Mouse (Mus musculus) intestine, postnatal 0 days (tissue): ENCODE measurements around the gene Hspb1. TPM values are rescaled to one million over a fixed set of nuclear protein-coding genes. Genes with fewer than 3 reads are reported as not detected.

Source experiments
- ATAC-seq: fragments of 200-750 bp; cut with Nextera tagmentation; 2 replicates; pipeline ENCODE4 v1.8.0; 2017; ENCODE audit warnings: mild to moderate bottlenecking, moderate TSS enrichment, moderate library complexity
- H3K27ac ChIP-seq: fragments of 300-500 bp; sonication (generic); 2 replicates; pipeline ENCODE4 v1.5.1; 2014; ENCODE audit warnings: mild to moderate bottlenecking, low read depth, low read length, moderate library complexity
- H3K27me3 ChIP-seq: fragments of 300-500 bp; sonication (generic); replicated peaks from 2 replicates; pipeline ENCODE4 v1.6.1; 2014; ENCODE audit warnings: low read length, mixed read lengths; ENCODE audit not compliant: control insufficient read depth, insufficient read depth
- H3K36me3 ChIP-seq: fragments of 300-500 bp; sonication (generic); 2 replicates; pipeline ENCODE4 v1.6.1; 2014; ENCODE audit warnings: mild to moderate bottlenecking, moderate library complexity; ENCODE audit not compliant: control insufficient read depth, insufficient read depth
- H3K4me1 ChIP-seq: fragments of 300-500 bp; sonication (generic); replicated peaks from 2 replicates; pipeline ENCODE4 v1.6.1; 2014; ENCODE audit warnings: antibody characterized with exemption, low read length, mixed read lengths; ENCODE audit not compliant: control insufficient read depth, insufficient read depth
- H3K4me2 ChIP-seq: fragments of 300-500 bp; sonication (generic); replicated peaks from 2 replicates; pipeline ENCODE4 v1.6.1; 2014; ENCODE audit warnings: low read depth, mild to moderate bottlenecking, moderate library complexity
- H3K4me3 ChIP-seq: fragments of 300-500 bp; sonication (generic); 2 replicates; pipeline ENCODE4 v1.5.1; 2014; ENCODE audit warnings: low read depth, low read length
- H3K9ac ChIP-seq: fragments of 300-500 bp; sonication (generic); 2 replicates; pipeline ENCODE4 v1.6.1; 2014; ENCODE audit warnings: mild to moderate bottlenecking, low read depth, low read length
- H3K9me3 ChIP-seq: fragments of 300-500 bp; sonication (generic); 2 replicates; pipeline ENCODE4 v1.6.1; 2016; ENCODE audit warnings: mixed run types; ENCODE audit not compliant: control insufficient read depth
- CTCF ChIP-seq: sonication (generic); IDR thresholded peaks from 2 replicates; pipeline ENCODE4 v1.5.1; 2016; ENCODE audit warnings: low read depth, mild to moderate bottlenecking, control low read depth, antibody characterized with exemption, moderate library complexity
- WGBS: fragments of 180-500 bp; shearing (Covaris S2); extraction: QIAGEN DNeasy Blood & Tissue Kit; methylation state at CpG from one replicate; pipeline ENCODE4 v1.1.7; 2014; 5-methylcytosine and 5-hydroxymethylcytosine counted together
- polyA plus RNA-seq: library from polyadenylated mRNA; unstranded; fragments of >200 nt; fragmentation: Nextera tagmentation; extraction: Ambion mirVana; gene quantifications from 2 replicates; pipeline ENCODE4 v1.2.1, GENCODE M21; 2015

The Hspb1 gene
- polyA plus RNA-seq, 1 experiment from 2014 or later = 107 TPM

DNA sequence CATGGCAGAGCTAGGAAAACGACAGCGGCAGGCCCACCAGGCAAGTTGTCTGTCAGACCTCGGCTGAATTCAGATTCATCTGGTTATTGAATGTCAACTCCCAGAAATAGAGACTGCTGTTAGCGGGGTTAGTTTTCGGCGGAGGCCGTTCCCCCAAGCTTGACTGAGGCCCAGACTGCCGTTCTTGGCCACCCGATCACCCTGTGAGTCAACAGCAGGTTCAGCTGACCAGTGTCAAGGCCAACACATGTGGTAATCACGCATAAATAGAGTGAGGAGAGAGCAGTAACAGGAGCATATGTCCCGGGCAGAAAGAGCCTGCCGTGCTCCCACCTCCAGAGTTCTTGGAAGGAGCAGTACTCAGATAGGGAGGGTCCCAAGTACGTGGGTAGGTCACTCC is 19.5 kb downstream of the Hspb1 start:
- H3K4me2 ChIP-seq = no peak overlapping the region
- H3K36me3 ChIP-seq = peaks cover 32% of the 10 kb centered on the region
- no peaks in the 10 kb centered on the region for H3K27me3 ChIP-seq
- no peaks in the 10 kb centered on the region for H3K4me1 ChIP-seq
- no peak overlapping the region for H3K27ac ChIP-seq
- TF ChIP-seq CTCF = no peak
- ATAC-seq = no peak
- no peaks in the 10 kb centered on the region for H3K9me3 ChIP-seq
- WGBS = 69% methylated on average over 13 of the region's 13 CpGs
- no peak overlapping the region for H3K9ac ChIP-seq
- no peak overlapping the region for H3K4me3 ChIP-seq

DNA sequence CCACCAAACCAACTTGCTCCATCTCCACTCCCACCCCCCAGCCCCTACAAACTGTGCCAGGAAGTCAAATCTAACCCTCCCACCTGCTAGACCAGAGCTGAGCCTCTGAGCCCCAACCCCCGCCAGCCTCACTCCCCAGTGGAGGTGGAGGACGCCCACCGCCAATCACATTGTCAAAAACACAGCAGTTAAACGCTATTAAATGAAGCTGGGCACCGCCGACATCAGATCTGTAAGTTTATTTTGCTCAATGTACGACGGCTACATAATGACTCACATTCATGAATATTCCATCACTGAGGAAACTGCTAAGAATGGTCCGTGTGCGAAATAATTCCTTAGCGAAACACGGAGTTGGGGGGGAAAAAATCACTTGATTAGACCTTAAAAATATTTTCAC is 20.5 kb downstream of the Hspb1 start:
- ATAC-seq = no peak
- WGBS = 81% methylated on average over 12 of the region's 12 CpGs
- H3K9ac ChIP-seq = no peak overlapping the region
- H3K27ac ChIP-seq = no peak overlapping the region
- no peak overlapping the region for H3K4me2 ChIP-seq
- no peaks in the 10 kb centered on the region for H3K27me3 ChIP-seq
- no peaks in the 10 kb centered on the region for H3K4me1 ChIP-seq
- no peak for TF ChIP-seq CTCF
- no peak overlapping the region for H3K4me3 ChIP-seq
- H3K9me3 ChIP-seq = no peaks in the 10 kb centered on the region
- peaks cover 32% of the 10 kb centered on the region for H3K36me3 ChIP-seq

DNA sequence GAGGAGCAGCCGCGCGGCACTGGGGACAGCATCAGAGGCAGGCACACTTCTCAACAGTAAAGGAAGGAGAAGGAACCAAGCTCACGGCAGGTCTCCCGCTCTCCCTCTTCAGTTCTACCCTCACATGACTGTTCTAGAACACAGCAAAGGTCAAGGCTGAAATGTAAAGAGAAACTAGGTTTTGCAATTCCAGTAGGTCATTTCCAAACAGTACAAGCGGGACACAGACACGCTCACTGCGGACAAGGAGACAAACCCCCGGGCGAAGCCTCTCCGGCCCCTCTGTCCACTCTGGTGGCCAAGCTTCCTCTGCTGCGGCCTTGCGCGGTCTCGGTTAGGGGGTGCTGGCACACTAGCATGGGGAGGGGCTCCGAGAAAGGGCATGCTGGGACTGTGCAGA is 21.3 kb downstream of the Hspb1 start:
- Histone ChIP-seq H3K27ac (no peak overlapping the region), H3K4me3 (no peak overlapping the region), H3K9ac (no peak overlapping the region), H3K9me3 (no peaks in the 10 kb centered on the region), H3K36me3 (peaks cover 34% of the 10 kb centered on the region), H3K4me1 (no peaks in the 10 kb centered on the region), H3K27me3 (no peaks in the 10 kb centered on the region), H3K4me2 (no peak overlapping the region)
- 86% methylated on average over 16 of the region's 16 CpGs for WGBS
- ATAC-seq = no peak
- no peak for TF ChIP-seq CTCF

DNA sequence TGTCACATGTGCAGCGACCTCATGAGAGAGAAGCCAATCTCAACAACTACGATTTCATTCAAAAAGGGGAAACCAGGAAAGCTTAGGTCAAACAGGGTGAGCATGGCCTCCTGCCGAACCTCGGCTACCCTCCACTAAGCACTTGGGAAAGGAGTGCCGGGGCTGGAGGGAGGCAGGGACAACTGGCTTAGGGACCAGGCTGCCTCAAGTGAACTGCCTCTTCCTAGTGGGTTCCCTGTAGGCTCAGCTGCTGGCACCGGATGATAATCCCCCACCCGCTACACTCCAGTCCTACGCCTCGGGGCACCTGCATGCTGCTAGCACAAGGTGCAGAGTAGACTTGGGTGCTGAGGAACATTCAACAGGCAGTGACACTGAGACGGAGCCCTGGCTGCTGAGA is 21.9 kb downstream of the Hspb1 start:
- ATAC-seq = no peak
- no peak overlapping the region for H3K4me3 ChIP-seq
- no peak overlapping the region for H3K4me2 ChIP-seq
- no peaks in the 10 kb centered on the region for H3K27me3 ChIP-seq
- H3K36me3 ChIP-seq = peaks cover 36% of the 10 kb centered on the region
- no peak for TF ChIP-seq CTCF
- H3K9ac ChIP-seq = no peak overlapping the region
- H3K9me3 ChIP-seq = no peaks in the 10 kb centered on the region
- 82% methylated on average over 10 of the region's 10 CpGs for WGBS
- no peaks in the 10 kb centered on the region for H3K4me1 ChIP-seq
- H3K27ac ChIP-seq = no peak overlapping the region; the same call in 1 of the 2 replicates

DNA sequence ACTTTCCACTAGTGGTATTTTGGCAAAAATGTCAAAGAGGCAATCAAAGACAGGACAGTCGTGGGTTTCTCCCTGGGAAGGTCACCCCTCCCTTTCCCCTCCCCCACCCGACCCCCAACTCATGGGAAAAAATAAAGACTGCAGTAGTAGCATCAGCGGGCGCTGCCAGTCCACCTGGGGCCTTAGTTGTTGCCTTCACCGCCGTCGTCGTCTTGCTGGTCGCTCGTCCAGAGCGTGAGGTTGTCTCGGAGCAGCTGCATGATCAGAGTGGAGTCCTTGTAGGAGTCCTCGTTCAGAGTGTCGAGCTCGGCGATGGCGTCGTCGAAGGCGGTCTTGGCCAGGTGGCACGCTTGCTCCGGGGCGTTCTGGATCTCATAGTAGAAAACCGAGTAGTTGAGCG is 23.1 kb downstream of the Hspb1 start:
- H3K4me1 ChIP-seq = no peaks in the 10 kb centered on the region
- H3K36me3 ChIP-seq = peaks cover 36% of the 10 kb centered on the region
- ATAC-seq = no peak
- H3K9me3 ChIP-seq = no peaks in the 10 kb centered on the region
- H3K9ac ChIP-seq = no peak overlapping the region
- no peak overlapping the region for H3K4me3 ChIP-seq
- no peaks in the 10 kb centered on the region for H3K27me3 ChIP-seq
- H3K27ac ChIP-seq = no peak overlapping the region
- 92% methylated on average over 25 of the region's 25 CpGs for WGBS
- no peak overlapping the region for H3K4me2 ChIP-seq
- TF ChIP-seq CTCF = no peak

DNA sequence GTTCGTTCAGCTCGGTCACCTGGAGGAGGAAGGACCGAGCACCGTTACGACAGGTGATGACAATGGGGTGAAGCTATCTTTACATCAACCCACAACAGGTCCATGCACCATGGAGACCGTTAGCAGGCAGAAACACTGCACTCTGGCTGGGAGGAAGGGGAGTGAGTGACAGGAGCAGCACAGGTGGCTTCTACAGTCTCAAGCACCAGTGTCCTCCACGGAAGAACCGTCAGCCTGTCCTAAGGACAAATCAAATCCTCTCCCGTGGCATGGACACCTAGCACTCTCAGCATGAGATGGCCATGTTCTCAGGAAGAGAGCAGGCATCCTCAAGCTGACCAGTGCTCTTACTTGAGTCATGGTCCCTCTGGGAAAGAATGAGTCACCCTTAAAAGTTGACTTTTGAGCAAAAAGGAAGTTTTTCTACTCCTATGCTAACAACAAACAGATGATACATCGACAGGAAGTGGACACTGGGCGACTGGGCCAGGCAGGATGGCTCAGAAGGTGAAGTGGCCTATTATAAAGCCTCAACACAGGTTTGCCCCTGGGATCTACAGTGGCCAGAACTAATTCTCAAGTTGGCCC is 24.0 kb downstream of the Hspb1 start:
- WGBS = 86% methylated on average over 11 of the region's 11 CpGs

DNA sequence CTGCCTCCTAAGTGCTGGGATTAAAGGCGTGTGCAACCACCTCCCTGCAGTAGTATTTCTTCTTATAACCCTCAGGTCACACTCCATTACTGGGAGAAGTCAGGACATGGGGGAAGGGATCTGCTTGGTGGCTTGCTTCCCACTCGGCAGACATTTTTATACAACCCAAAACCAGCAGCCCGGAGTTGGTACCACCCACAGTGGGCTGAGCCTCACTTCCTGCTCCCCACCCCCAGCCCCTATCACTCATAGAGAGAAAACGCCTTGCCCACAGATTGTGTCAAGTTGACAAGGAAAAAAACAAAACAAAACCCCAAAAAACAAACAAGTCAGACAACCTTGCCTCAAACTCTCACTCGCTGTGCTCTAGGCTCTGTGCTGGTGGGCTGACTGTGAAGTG is 25.5 kb downstream of the Hspb1 start:
- H3K27me3 ChIP-seq = no peaks in the 10 kb centered on the region
- no peak for TF ChIP-seq CTCF
- H3K27ac ChIP-seq = no peak overlapping the region
- no peak overlapping the region for H3K9ac ChIP-seq
- no peaks in the 10 kb centered on the region for H3K4me1 ChIP-seq
- no peak overlapping the region for H3K4me2 ChIP-seq
- peaks cover 36% of the 10 kb centered on the region for H3K36me3 ChIP-seq
- ATAC-seq = no peak
- WGBS = 74% methylated on average over 5 of the region's 5 CpGs
- no peak overlapping the region for H3K4me3 ChIP-seq
- no peaks in the 10 kb centered on the region for H3K9me3 ChIP-seq

More for the DNA sequence above, 24.0 kb downstream of the Hspb1 start:
- no peaks in the 10 kb centered on the region for H3K27me3 ChIP-seq
- H3K4me2 ChIP-seq = no peak overlapping the region
- H3K36me3 ChIP-seq = peaks cover 36% of the 10 kb centered on the region
- no peak for ATAC-seq
- no peak overlapping the region for H3K27ac ChIP-seq
- no peaks in the 10 kb centered on the region for H3K4me1 ChIP-seq
- no peak overlapping the region for H3K9ac ChIP-seq
- H3K4me3 ChIP-seq = no peak overlapping the region
- TF ChIP-seq CTCF = no peak
- no peaks in the 10 kb centered on the region for H3K9me3 ChIP-seq
